Mouse (Mus musculus): ENCODE results near the gene Dtnb. TPM values are rescaled to one million over a fixed set of nuclear protein-coding genes. Genes with fewer than 3 reads are reported as not detected.
"Not testable (repeated sequence)": the region's sequence is repeated elsewhere in the genome, so short reads cannot be mapped to it uniquely, and the experiment has no call there.

The Dtnb gene
- total RNA-seq (2021): 100 to 1,000 TPM; 116 to 118 TPM

DNA sequence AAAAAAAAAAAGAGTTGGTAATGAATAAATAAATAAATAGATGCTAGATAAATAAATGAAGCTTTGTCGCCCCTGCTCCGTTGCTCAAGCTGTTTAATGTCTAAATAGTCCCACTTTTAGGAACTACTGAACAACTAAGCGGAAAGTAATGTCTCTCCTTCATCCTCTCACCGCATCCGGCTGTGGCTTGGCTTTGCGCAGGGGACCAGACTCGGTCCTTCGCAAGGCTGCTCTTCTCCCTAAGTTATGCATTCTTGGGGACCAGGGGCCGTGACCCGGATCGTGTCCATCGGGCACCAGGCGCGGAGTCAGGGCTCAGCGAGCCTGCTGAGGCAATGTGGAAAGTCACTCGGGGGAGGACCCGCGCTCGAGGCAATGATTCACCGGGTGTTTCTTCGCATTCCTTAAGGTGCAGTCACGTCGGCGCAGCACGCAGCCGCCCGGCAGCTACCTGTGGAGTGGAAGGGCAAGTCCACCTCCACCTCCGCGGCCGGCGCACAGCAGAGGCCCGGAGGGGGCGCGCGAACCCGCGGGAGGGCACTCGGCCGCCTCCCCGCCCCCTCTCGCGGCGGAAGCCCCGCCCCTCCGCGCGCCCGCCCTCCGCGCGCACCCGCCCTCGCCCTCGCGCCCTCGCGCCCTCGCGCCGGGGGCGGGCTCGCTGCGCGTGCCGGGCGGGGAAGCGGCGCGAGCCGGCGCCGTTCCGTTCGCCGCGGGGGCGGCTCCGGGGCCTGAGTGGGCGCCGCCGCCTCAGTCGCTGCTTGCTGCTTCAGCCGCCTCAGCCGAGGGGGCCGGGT, at the start of gene Dtnb:
TSS of gene Dtnb (plus strand) at position 595 of the 794 bp plus-strand sequence.
- peak; percentile 63 to 67 for DNase-seq

DNA sequence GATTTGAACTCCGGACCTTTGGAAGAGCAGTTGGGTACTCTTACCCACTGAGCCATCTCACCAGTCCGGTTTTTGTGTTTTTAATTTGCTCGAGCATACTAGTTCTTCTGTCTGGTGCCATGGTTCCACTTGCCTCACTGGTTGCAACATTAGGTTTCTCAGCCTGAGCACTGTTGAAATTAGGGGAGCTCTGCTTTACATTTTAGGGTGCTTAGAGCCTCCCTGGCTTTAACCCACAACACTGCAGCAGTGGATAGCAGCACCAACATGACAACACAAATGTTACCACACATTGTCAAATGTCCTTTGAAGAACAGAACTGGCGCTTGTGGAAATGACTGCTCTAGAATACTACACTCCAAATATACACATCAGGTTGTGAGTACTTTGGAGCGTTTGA, 46.6 kb upstream of the Dtnb start:
- no peak for DNase-seq

DNA sequence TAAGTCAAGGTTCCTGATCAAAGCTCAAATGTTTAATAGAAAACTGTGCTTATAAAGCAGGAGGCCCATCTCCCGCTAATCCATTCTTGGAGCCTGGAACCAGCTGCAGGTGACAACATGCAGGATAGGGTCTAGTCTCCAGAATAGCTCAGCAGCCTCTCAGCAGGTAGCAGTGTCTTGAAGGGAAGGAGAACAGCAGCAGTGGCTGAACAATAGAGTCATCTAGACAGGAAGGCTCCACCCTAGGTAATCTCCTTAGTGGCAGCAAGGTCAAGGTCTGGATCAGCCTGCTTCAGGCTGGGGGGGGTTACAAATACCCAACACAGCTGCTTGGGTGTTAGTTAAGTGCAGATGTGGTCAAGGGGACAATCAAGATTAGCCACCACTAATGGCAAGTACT, 36.7 kb upstream of the Dtnb start:
- not testable (repeated sequence) for DNase-seq

DNA sequence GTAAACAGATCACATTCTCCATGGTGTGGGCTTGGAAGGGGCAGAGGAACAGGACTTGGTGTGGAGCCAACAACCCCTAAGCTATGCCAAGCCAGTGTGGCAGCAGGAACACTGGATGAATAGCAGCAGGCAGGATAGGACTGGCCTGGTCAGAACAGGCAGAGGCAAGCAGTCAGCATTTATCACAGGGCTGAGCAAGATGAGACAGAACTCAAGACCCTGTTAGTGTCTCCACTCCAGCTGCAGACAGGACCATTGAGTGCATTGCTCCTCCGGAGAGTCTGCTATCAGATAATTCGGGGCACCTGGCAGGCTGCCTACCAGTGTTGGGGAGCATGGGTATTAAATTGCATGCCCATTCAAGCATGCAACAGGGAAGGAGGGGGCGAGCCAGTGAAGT, 34.6 kb upstream of the Dtnb start:
- DNase-seq: no peak

DNA sequence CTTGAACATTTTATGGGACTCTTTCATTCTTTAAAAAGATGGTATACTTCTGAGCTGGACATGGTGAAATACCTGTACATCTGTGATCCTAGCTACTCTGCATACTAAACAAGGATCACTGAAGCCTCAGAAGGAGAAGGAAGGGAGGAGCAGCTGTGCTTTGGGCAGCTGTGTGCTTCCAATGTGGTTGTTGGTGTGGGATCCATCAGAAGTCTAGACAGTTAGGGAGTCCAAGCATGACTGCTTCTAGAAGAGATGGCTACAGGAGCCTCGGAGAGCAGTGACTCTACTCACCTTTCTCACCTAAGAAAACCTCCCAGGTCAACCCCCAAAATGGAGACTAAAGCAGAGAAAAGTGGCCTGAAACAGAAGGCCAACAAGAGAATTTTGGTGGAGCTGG, 34.1 kb upstream of the Dtnb start:
- no peak for DNase-seq

DNA sequence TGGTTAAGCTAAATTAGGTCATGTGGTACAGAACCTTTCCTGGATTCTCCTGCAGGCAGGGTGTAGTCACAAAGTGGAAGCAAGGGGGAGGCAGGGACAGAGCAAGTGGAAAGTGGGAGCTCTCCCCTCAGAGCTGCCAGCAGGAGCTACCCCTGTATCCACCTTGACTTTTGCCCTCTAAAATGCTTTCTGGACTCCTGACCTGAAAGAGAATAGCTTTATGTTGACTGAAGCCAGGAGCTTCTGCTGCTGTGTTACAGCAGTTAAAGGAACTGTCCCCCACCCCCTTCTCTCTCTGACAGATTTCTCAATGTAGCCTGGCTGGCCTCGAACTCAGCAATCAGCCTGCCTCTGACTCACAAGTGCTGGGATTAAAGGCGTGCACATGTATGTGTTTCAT, 32.6 kb upstream of the Dtnb start:
- DNase-seq: no peak

DNA sequence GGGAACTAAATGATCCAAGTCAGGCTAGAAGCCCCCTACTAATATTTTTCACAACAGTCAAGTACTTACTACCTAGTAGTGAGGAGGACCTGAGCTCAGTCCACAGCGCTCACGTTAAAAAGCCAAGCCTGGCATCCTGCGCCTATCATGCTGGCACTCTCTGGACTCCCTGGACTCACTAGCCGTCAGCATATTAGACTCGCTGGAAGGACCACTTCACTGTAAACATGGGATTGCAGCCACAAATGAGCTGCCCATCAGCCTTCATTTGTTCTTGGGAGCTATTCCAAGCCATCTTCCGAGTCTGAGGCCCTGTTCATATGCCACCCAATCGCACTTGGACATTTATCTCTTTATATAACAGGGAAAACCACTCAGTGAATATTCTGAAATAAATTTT, 31.3 kb upstream of the Dtnb start:
- DNase-seq: no peak

DNA sequence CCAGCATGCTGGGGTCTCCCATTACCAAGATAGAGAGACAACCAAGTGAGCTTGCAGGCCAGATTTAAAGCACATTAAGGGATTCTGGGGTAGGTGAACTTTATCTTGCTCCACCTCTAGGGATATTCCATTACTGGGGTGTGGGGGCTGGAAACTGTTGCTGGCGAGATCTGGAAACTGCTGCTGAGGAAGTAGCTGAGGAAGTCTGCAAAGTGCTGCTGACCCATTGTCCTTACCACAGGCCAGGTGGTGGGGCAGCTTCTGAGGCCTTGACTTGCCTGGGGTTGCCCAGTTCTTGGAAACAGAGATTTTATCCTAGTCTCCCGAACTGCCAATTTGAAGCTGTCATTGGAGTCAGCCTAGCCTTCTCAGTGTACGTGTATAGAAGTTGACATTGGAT, 26.7 kb upstream of the Dtnb start:
- DNase-seq: no peak

DNA sequence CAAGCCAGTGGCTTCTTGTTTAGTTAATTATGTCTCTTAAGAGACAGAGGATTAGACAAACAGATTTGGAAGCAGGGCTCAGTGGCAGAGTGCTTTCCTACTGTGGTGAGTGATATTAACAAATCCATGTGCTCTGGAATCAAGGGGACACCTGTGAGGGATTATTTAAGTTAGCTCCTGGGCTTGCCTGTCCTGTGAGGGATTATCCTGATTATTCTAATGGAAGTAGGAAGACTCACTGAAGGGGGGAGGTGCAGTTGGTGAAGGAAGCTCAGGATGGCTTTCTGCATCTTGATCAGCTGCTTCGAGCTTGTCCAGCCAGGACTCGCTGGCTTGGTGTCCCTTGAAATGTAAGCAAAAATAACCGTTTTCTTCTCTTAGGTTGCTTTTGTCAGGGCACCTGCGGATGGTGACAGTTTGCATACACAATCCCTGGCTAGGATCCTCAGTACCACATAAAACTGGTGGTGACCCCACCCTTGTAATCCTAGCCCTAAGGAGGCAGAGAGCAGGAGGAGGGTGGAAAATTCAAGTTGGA, 26.0 kb upstream of the Dtnb start:
- no peak for DNase-seq

DNA sequence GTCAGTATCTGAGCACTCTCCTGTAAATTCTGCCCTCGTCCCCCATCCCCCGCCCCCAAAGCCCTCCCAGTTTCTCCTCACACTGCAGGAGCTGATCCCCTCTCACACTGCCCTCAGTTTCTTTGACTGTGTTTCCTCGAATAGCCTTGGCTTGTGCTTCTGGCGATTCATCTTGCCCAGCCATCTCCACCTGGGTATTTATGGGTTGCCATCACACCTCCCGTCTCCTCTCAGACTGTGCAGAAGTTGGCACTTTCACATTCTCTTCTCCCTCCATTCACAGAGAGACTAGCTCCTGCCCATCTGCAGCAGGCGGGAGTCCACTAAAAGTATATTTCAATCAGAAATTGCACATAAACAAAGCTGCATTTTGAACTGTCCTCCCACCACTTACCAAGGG, 25.4 kb upstream of the Dtnb start:
- no peak for DNase-seq

DNA sequence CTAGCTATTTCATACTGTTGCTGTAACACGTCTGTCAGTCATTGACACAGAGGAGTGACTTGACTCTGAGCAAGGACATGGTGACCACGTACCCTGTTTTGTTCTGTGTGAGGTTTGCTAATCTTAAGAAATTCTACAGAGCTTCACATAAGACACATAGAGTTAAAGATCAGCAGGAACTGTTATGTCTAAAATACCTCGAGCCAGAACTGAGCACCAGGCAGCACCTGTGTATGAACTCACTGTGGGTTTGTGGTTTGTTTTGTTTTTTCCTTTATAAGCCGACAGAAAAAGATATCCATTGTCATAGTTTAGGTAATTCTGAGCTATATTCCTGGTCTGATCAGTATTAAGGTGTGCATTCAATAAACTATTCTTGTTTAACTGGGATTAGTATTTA, 24.7 kb upstream of the Dtnb start:
- no peak for DNase-seq

DNA sequence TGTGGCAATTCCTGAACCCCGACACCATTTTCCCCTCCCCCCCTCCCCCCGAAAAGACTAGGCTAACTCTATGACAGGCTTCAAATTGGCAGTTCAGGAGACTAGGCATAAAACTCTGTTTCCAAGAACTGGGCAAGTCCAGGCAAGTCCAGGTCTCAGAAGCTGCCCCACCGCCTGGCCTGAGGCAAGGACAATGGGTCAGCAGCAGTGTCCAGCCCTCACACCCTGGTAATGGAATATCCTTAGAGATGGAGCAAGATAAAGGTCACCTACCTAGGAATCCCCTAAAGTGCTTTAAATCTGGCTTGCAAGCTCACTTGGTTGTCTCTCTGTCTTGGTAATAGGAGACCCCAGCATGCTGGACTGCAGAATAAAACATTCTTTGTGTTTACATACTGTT, 24.3 kb upstream of the Dtnb start:
- DNase-seq: no peak

DNA sequence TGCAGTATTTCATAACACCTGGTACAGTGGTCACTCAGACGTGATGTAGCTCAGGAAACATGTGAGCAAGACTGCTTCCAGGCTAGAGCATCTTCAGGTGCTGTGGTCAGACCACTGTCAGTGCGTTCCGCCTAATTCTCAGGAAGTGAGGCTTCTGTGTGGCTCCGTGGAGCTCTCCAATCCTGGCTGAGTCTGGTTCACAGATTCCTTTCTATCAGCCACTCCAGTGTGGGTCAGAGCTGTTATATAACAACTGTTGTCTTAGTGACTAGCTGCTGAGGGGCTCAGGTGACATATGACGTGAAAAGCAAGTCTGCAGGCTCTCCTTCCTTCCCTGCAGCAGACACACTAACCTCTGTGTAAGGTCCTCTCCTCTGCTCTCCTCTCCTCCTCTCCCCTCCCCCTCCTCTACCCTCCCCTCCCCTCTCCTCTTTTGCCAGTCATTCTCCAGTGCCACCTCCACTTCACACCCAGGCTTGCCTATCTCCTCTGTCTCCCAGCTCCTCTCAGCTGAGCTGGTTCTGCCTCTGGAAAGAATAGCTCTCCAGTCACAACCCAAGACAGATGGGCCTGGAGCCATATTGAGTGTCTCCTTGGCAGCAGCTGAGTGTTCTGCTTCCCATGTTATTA, 23.5 kb upstream of the Dtnb start:
- peak; percentile 35 to 61 for DNase-seq

DNA sequence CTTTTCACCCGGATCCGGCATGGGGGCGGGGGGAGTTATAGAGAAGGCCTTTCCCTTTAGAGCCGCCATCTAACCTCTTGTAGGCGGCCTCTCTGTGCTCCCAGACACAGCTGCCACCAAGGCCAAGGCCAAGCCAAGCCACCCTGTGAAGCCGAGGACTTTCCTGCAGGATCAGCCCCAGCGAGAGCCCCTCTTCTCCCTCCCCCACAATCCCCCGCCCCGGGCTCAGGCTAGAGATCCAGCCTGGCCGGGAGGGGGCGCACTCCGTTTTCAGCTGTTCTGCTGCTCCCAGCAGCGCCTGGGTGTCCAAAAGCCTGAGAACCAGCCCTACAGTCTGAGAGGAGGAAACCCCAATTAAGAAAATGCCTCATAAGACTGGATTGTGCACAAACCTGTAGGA, 21.9 kb upstream of the Dtnb start:
- no peak for DNase-seq

DNA sequence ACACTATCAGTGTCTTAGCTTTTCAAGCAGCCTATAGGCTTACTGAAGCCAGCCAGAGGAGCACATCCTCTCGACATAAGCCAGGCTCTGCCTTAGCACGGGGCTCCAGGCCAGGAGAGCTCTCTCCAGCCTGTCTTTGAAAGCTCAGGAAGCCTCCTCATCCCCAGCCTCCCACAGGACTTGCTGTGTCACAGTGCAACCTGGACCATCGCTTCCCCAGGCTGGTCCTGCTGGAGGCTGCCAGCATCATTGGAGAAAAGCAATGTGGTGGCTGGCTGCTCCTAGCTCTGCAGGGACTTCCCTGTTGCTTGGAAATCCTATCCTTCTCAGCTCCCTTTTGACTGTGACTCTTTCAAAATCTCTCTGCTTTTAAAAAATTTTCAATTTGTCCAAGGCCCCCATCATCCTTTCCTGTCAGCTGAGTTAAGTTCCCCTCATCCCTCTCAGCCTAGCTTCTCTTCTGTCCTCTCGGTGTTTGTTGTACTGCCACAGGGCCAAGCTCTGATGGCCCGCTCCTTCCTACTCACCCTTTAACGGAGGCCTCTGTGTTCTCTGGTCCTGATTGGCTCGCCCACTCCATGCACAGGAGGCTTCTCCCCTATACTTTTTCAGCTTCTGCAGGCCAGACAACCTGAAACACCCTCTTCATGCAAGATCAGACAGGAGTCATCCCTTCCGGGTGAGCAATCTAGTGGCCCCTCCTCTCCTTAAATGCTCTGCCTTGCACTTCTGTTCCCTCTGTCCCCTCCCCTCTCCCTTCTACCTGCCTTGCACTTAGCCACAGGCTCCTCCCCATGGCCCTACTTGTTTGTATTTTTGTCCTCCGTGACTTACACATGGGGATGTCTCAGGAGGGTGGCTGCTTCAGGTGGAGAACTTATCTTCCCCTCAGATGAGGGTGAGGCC, 14.5 kb upstream of the Dtnb start:
- no peak for DNase-seq

DNA sequence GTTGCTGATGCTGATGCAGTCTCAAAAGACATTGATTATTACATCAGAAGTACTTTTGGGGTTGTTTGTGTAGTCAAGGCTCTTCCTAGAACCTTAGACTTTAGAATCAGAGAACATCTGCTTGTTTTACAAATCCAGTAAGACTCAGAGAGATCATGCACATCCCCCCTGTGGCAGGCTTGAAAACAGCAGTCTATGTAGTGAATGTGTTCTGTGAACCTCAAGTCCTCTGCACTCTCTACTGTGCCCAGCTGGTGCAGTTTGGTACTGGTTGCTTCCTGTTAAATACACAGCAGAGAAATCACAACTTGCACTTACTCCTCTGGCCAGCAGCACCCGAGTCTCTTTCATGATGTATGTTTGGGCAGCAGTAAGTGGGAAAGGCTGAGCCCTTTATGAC, 11.6 kb upstream of the Dtnb start:
- peak in 1 of 2 experiments; percentile 48 for DNase-seq

DNA sequence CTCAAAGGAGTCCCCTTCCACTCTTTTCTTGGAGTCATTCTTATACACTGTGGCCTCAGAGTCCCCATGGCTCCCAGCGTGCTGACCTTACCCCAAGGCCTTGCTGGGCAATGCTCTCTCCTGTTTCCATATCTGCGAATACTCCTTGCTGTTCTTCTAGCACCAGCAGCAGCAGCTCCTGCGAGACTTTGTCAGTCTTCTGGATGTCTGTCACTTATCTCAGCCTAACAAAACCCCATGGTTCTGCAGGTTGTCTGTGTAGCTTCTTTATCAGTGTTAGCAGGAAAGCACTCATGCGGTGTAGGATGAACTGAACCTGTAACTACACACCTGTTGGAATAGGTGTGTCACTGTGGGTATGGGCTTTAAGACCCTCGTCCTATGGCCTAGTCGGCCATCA, 11.1 kb upstream of the Dtnb start:
- no peak for DNase-seq

DNA sequence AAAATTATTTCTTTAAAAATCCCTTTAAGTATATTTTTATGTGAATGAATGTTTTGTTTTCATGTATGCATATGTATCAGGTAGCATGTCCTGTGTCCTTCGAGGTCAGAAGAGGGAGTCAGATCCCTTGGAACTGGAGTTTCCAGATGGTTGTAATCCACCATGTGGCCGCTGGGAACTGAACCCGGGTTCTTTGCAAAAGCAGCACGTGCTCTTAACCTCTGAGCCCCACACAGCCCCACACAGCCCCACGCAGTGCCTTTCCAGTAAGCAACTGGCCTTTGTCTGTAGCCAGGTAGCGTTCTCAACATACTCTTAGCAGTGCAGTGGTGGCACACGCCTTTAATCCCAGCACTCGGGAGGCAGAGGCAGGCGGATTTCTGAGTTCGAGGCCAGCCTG, 9.4 kb upstream of the Dtnb start:
- DNase-seq: no peak

DNA sequence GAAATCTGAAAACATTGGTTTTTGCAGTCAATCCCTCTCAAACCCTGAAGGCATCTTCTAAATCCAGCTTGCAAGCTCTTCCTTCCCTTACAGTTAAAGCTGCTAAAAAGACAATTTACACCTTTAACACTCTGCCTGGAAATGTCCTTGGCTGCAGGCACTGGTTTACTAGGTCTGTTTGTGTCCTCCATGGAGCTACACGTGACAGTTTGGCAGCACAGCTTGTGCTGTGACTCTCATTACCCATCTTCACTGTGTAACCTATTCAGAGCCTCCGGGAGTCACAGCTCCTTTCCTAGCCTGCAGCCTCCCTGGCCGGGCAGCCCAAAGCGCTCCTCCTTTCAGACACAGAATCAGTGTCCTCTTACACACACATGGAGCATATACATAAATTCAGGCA, 8.5 kb upstream of the Dtnb start:
- DNase-seq: peak; percentile 34 to 43

DNA sequence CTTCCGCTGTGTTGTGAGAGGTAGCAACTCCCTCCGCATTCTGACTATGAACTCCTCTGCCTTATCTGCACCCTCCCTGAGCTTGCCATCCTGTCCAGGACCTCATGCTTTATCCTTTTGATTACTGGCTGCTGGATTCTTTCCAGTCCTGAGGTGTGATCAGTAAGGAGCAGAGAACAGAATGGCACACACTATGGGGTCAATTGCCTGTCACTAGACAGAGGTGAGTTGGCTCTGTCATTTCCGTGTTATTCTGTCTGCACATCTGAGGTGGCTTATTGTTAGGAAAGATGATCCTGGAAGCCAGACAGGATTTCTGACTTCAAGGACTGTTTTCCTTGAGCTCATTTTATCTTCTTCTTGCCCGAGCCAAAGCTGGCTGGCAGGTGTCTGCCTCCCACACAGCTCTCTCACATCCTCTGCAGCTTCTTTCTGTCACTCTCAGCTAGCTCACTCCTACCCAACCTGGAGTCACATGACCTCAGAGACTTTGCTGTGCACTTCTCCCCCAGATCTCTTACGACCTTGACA, 3.7 kb upstream of the Dtnb start:
- no peak for DNase-seq

DNA sequence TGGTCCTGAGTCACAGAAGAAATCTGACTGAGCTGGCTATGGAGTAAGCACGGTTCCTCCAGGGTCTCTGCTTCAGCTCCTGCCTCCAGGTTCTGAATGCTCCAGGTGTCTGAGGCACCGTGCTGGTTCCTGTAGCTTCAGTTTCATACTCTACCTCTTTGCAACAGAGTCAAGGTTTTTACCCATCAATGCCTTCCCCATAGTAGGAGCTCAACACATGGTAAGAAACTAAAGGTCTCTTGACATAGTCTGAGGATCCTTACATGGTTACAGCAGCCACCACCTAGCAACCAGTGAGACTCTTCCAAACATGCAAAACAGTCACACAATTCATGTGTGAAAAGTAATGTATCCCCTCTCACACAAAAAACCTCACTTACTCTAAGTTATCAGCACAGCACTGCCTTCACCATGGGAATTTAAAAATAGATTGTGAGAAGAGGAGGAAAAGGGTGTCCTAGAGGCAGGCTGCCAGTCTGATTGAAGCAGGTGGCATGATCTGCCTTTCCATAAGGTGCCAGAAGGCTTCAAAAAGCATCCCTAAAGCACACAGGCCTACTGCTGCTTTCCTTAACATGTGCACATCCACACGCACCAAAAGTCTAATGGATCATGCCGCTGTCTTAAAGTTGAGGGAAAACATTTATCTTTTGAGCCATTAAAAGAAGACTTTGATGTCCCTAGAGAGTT, 1.3 kb upstream of the Dtnb start:
- peak; percentile 51 to 63 for DNase-seq

Measured in layer of hippocampus, postnatal 36 days (tissue).